Mouse (Mus musculus) skeletal muscle tissue, postnatal 0 days (tissue): ENCODE results near the gene Ddx47. TPM values are rescaled to one million over a fixed set of nuclear protein-coding genes. Genes with fewer than 3 reads are reported as not detected.

Experiments
- polyA plus RNA-seq: library from polyadenylated mRNA; unstranded; fragments of >200 nt; fragmentation: Nextera tagmentation; extraction: Ambion mirVana; gene quantifications from 2 replicates; pipeline ENCODE4 v1.2.1, GENCODE M21; 2015

The Ddx47 gene
- 48.2 and 50.9 TPM in 2 replicates for polyA plus RNA-seq

DNA sequence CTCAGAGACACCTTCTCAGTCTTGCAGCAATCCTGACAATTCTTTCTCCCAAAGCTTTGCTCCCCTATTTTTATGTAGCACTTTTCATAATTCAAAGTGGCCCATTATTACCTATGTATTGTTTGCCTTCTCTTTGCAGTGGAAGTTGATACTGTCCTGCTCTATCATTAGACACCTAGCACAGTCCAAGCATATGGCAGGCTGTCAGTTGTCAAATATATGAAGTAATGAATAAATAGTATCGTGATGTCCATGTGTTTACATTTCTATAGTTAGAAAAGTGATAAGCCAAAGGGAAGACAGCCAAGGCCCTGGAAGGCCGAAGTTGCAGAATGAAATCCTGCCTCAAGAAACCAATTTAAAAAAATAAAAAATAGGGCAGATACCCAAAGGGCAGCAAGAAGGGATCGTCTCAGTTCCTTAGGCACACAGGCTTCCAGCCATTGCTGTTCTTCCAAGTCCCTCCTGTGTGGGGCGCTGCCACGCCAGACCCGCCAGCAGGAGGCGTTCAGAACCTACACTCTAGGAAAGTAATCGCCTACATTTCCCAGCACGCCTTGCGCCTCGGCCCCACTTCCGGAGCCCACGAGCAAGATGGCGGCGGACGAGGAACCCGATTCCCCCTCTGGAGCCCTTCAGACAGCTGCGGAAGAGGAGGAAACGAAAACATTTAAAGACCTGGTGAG is at the start of gene Ddx47:
Gene Ddx47 (plus strand): TSS at position 565 of the 686 bp plus-strand sequence.

GRCm38 (mm10) chr6:134981231-134982062 is 30.0 kb upstream of the Ddx47 start, which contains the start of gene Apold1:
Apold1 (plus strand) TSS chr6:134981718.

DNA sequence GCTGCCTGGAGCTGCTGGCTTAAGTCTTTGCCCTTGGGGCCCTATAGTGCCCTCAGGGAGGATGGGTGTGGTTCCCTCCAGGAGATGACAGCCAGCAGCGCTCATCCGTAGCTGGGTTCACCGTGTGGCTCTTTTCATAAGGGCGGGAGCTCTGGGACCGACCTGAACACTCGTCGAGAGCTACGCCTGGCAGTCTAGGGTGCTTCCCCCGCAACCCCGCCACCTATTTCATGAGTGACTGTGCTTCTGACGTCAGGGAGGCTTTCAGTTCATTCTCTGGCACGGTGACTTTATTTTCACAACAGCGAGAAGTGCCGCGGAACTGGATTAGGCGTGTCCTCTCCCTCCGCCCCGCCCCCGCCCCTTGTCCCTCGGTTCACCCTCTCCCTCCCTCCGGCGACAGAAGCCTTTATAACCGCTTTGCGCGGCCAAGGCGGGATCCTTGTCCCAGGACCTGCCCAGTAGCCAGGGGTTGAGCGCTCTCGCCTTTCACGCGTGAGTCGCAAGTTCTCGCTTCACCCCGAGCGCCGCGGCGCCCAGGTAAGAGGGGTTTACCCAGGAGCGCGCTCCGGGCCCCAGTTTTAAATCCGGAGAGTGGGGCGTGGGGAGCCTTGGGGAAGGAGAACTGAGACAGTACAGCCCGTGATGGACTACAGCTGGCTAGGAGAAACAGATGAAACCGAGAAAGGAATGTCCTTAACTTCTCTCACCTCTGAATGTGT is 54.0 kb downstream of the Ddx47 start, which contains the start of gene Gprc5a:
Gene Gprc5a (plus strand): TSS at position 416 of the 722 bp plus-strand sequence.

Other genes with a start within 250 kb of the Ddx47 start
- gene Dusp16, start 219.0 kb upstream of the Ddx47 start, polyA plus RNA-seq, result 8.0 and 9.3 TPM in 2 replicates
- 2.1 and 2.4 TPM in 2 replicates for gene Crebl2, start 181.5 kb upstream of the Ddx47 start, polyA plus RNA-seq
- 4.9 and 6.6 TPM in 2 replicates for gene Gpr19, start 113.0 kb upstream of the Ddx47 start, polyA plus RNA-seq
- gene Cdkn1b, start 91.2 kb upstream of the Ddx47 start, polyA plus RNA-seq, result 15.7 and 17.1 TPM in 2 replicates
- 2.7 and 3.5 TPM in 2 replicates for gene Apold1, start 29.9 kb upstream of the Ddx47 start, polyA plus RNA-seq
- 0.73 and 1.1 TPM in 2 replicates for gene Gprc5a, start 54.0 kb downstream of the Ddx47 start, polyA plus RNA-seq
- gene Gprc5d, start 106.7 kb downstream of the Ddx47 start, polyA plus RNA-seq, result not detected in 2 replicates
- 5.4 TPM in 2 replicates for gene Fam234b, start 186.4 kb downstream of the Ddx47 start, polyA plus RNA-seq
- 10.6 and 23.7 TPM in 2 replicates for gene Hebp1, start 186.4 kb downstream of the Ddx47 start, polyA plus RNA-seq
- gene Gsg1, start 242.7 kb downstream of the Ddx47 start, polyA plus RNA-seq, result 1.2 and 1.5 TPM in 2 replicates